Mouse (Mus musculus): Measurements from ENCODE around the gene Mapk8ip1. TPM values are rescaled to one million over a fixed set of nuclear protein-coding genes. Genes with fewer than 3 reads are reported as not detected.
"Not testable (repeated sequence)": the region's sequence is repeated elsewhere in the genome, so short reads cannot be mapped to it uniquely, and the experiment has no call there.

Gene Mapk8ip1
- polyA plus RNA-seq, 1 experiment = 13.6 TPM

DNA sequence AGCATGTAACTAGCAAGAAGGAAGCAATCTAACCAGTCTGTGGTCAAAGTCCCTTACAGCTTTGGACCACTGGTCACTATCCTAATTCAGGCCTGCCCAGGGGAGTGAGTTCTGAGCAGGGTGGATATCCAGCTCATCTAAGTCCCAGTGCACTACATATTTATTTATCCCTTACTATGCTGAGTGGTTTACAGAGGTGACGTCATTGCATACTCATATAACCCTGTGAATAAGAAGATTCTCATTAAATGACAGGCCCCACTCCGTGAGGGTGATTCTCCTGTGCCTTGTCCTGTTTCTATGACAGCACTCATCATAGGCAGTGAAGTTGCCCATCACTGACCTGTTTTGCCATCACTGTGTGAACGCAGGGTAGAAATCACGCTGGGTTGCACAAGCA lies 24.3 kb upstream of the Mapk8ip1 start:
- no peak for DNase-seq (ENCODE audit: low read depth)

DNA sequence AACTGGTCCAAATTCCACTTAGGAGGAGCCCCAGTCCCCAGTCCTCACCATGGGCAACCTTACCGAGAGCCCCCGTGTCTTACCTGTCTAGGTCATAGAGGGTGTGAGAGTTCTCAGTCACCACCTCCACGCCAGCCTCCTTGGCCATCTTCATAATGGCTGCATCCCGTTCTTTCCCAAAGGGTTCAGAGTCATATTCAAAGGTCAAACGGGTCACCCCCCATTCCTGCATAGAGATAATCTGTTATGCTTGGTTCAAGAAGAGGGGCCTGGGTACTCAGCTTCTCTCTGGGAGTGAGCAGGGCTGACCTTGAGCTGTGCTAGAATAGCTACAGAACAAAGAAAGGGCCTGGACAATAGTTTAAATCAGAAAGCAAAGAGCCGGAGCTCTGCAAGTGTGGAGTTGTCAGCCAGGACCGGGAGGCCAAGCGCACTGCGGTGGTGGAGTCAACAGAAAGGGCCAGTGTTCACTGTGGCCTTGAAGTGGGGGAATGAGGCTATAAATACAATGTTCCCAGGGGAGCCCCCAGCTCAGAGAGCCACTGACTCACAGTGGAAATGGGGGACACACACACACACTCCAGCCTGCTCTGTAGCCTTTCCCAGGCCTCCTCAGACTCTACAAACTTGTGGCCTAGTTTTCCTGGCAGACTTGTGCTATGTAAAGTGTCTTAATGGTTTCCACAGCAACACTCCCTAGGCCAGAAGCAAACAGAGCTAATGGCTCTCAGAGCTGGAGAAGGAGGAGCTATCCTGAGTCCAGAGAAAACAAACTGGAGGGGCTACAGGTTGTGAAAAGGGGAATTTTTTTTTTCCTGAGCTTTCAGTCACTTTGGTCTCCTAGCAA lies 23.6 kb upstream of the Mapk8ip1 start:
- DNase-seq (ENCODE audit: low read depth) = no peak

DNA sequence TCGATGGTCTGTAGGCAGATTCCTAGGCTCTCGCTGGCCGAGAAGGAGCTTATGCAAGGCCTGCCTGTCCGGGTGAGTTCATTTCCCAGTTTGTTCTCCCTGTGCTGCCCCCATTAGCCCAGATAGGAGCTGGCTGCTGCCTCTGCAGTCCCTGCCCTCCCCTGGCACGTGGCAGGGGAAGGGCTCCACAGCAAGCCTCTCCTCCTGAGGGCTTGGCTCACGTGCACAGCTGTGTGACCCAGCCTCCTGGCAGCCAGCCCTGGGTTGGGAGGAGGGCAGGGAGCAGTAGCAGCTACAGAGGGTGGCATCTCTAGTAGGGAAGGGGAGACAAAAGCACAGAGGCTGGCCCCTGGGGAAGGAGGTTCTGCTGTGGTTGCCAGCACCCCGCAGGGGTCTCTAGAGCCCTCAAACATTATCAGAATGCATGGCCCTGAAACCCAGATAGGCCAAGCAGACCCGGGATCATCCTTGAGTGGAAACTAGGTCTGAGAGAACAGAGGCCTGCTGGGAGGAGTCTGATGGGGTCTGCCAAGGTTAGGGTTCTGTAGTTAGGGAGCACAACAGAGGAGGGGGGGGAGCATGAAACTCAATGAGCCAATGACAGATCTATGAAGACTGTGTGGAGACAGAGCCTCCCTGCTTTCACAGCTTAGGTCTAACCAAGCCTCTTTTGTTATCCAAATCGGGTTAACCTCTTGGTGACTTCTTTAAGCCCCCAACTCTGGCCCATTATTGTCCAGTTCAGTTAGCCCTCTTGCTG lies 22.8 kb upstream of the Mapk8ip1 start:
- DNase-seq (ENCODE audit: low read depth) = no peak

GRCm38 (mm10) chr2:92423156-92423555 lies 22.1 kb upstream of the Mapk8ip1 start:
- no peak for DNase-seq (ENCODE audit: low read depth)

DNA sequence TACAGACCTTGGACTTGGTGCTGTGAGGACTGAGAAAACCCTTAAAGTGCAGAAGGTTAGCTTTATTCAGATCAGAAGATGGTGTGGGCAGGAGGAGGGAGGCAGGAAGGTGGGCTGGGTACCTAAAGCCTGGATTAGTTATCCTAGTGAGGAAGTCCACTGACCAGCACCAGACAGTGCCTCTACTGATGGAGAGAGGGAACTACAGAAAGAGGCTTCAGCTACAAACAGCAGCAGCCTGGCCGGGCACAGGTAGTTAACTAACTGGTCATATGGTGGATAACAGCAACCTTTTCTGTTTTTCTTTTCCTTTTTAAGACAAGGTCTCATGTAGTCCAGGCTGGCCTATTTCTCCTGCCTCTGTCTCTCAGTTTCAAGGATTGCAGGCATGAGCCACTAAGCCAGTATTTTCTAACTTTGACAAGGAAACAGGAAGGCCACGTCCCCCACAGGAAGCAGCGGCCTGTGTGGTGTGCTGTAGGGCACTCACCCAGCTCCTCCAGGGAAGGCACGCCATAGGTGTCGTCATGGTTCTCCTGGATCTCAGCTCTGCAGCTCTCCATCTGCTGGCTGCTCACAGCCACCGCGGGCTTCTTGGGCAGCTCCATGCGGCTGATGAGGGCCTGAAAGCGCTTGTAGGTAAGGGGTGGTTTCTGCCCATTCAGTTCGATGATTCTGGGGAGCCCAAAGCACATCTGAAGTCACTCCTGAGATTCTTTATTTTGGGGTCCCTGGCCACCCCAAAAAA lies 21.5 kb upstream of the Mapk8ip1 start:
- no peak for DNase-seq (ENCODE audit: low read depth)

GRCm38 (mm10) chr2:92421723-92422387 lies 20.8 kb upstream of the Mapk8ip1 start:
- DNase-seq (ENCODE audit: low read depth) = peak; percentile 90

DNA sequence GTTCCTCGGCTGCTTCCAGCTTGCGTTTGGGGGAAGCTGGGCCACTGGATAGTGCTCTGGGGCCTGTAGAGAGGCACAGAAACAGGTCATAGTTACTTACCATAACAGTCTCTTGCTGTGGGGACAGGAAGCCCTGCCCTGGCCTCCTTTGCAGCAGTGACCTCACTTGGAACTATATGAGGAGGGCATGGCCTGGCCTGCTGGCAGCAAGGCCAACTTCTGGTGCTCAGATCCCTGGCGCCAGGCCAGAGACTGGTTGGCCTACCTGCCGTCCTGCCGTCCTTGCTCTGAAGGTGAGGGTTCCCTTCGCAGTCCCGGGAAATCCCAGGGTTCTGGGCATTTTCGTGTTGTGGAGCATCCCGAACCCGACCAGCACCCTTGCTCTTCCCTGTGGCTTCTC lies 10.6 kb upstream of the Mapk8ip1 start:
- no peak for DNase-seq (ENCODE audit: low read depth)

- no peak for DNase-seq (ENCODE audit: low read depth)
Measured at GRCm38 (mm10) chr2:92408309-92409045, 7.4 kb upstream of the Mapk8ip1 start.

- DNase-seq (ENCODE audit: low read depth) = no peak
Measured at GRCm38 (mm10) chr2:92405687-92406086, 4.6 kb upstream of the Mapk8ip1 start.

DNA sequence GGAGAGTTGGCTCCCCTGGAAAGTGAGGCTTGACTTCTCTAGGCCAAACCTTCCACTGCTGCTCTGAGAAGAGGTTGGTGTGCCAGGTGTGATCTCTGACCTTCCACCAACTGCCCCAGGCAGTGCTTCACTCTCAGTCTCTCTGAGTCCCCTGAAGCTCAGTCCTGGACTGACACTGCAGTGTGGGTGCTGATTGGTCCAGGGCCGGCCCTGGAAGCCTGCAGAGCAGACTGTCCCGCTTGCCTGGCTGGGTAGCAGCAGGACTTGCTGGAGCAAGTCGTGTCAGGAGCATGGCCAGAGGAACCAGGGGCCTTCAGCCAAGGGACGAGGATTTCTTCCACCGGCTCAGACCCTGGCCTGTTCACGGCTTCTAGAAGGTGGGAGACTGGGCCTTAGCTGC lies 3.7 kb upstream of the Mapk8ip1 start:
- peak; percentile 92 for DNase-seq (ENCODE audit: low read depth)

- peak; percentile 70 for DNase-seq (ENCODE audit: low read depth)
Measured at GRCm38 (mm10) chr2:92403776-92404319, 2.8 kb upstream of the Mapk8ip1 start.

DNA sequence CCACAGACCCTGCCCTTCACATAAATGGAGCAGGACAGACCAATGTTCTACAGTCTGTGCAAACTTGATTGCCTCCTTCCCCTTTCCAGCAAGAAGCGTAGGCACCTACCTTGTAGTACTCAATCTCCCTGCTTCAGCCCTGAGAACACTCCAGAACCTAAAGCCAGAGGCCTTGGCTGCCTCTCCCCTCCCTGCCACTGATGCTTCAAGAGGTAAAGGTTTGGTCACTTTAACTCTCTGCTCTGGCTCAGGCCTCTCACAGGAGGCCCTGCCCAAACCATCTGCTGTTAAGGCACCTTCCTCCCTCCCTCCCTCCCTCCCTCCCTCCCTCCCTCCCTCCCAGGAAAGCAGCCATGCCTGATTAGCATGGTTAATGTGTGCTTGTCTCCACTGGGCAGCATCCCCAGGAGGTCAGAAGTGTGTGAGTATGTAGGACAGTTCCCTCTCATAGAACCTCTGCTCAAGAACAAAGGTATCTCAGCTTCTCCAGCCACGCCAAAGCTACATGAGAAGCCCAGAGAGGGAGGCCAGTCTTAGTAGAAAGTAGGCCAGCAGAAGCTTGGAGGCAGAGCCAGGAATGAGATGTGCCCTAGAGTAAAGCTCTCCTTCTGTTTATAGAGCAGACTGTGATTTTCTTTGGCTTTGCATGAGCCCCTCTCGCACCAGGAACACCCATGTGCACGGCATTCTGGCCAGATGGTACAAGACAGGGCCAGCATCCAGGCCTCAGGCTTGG lies 1.7 kb upstream of the Mapk8ip1 start:
- peak; percentile 63 for DNase-seq (ENCODE audit: low read depth)

DNA sequence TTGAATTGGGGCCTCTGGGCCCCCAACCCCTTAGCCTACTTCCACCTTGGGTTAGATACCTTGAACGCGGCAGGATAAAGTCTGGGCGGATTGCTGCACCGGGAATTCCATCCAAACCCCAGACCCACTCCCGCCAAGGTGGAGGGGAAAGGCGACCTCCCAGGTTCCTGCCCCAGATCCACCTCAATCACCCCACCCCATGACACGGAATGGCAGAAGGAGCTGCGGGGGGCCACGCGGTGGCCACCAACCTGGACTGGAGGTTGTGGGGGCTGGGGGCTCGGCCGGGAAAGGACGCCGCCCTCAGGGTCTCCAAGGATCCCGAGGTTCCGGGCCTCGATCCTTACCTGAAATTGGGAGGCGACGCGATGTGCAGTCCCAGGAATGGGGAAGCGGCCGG lies 381 bp downstream of the Mapk8ip1 start:
- no peak for DNase-seq (ENCODE audit: low read depth)

DNA sequence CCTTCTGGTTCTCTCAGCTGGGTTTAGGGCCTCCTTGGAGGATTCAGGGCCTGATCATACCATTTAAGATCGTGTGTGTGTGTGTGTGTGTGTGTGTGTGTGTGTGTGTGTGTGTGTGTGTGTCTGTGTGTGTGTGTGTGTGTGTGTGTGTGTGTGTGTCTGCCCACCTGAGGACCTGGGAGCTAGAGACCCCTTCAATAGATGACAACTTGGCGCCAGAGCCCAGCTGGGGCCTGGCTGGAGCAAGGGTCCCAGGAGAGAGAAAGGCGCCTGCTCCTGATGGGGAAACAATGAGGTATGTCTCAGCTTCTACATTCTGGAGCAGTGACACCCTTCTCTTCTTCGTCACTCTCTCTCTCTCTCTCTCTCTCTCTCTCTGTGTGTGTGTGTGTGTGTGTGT lies 1.2 kb downstream of the Mapk8ip1 start:
- not testable (repeated sequence) for DNase-seq (ENCODE audit: low read depth)

DNA sequence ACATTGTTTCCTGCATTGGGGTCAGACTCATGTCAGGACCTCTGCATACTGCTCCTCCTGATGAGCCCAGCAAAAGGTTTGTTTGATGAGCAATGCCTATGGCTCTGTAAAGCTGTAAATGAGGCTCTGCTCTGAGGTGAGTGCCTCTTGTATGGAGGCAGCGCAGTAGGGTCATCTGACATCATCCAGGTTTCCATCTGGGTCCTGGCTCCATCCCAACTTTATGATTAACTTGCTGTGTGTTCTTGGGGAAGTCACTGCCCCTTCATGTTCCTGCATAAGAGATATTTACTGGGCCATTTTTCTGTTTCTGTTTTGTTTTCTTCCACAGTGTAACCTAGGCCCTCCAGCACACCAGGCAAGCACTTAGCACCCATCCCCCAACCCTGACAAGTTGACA lies 3.6 kb downstream of the Mapk8ip1 start:
- no peak for DNase-seq (ENCODE audit: low read depth)

DNA sequence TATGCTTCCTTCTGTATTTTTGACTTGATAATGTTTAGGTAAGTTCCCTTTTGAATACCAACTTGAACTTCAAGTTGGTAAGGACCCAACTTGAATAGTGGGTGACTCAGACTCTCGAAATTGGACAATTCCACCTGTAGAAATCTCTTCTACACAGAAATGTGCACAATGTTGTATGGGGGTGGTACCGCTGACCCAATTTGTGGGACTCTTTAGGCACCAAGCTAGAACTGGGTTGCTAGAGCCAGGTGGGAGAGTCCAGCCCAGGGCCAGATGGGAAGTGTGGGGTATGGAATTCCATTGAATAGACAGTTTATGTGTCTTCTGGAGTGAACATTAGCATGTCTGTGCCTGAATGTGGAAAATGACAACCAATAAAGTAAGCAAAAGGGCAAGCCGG lies 5.5 kb downstream of the Mapk8ip1 start:
- DNase-seq (ENCODE audit: low read depth) = no peak

DNA sequence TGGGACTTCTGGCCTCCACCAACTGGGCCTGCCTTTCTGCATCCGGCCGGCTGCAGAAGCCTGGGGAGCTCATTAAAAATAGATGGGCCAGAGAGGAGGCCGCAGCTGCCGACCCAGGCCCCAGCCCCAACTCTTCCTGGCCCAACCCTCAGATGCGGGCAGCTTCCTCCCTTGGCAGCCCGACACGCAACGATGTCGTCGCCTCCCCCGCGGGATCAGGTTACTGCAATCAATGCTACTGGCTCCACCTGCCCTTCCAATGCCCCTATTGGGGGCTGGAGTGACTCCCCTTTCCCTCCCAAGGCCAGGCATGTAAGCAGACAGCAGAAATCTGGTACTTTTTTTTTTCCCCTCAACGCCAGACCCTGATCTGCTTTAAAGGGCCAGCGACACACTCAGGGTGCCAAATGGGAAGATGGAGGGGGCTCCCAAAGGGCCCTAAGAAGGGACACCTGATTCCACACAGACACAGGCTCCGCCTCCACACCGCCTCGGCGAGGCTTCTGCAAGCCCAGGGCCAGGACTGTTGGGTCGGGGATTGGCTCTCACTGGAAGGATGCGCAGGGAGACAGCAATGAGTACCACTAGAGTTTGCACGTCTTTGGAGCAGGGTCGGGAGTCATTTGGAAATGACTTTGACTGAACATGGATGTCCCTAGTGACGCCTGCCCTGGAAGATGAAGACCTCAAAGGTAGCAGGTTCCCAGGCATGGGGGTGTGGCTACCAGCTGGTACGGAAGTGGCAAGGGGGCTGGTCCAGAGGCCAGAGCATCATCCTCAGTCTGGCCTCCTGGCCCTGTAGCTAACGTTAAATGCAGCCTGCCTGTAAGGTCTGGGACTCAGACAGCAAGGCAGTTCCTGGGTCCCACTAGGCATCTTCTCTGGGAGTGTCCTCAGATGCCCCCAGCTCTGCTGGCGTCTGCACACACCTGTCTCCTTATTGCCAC lies 8.5 kb downstream of the Mapk8ip1 start:
- DNase-seq (ENCODE audit: low read depth) = no peak

- no peak for DNase-seq (ENCODE audit: low read depth)
Measured at GRCm38 (mm10) chr2:92391703-92392317, 9.3 kb downstream of the Mapk8ip1 start.

Measured in gonadal fat pad, adult 2 months (tissue).